Mouse (Mus musculus): ENCODE measurements around the gene H13. TPM values are rescaled to one million over a fixed set of nuclear protein-coding genes. Genes with fewer than 3 reads are reported as not detected.
A peak's percentile ranks its signal among the peaks of the same experiment; 100 is the strongest.

Gene H13
- polyA plus RNA-seq, 2 experiments = 27.4 to 38.1 TPM

DNA sequence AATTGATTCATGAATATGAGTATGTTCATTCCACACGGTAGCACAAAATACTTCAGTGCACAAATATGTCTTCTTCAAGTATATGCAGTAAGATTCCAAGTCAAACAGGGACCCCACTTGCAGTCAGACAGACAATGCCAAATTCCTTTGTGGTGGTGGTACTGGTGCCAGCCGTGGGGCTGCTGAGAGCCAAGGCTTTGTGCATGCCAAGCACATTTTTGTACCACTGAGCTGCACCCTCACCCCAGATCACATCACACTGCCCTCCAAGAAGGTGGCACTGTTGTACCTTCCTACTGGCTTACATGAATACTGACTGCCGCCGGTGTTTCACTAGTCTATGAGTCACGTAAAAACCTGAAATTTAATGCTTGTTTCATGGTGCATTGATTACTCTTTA lies 9.7 kb downstream of the H13 start:
- Histone ChIP-seq H3K9ac (replicated peaks) (no peak overlapping the region), H3K4me2 (ENCODE audit: low read depth) (no peak overlapping the region), H3K36me3 (replicated peaks; ENCODE audit: control insufficient read depth, insufficient read depth, low read depth) (peaks cover 57% of the 10 kb centered on the region), H3K4me1 (replicated peaks; ENCODE audit: control insufficient read depth in 2 of 2, insufficient read depth in 2 of 2, low read length in 1 of 2) (no peaks in the 10 kb centered on the region), H3K9me3 (ENCODE audit: control insufficient read depth, low read length) (no peaks in the 10 kb centered on the region), H3K4me3 (ENCODE audit: insufficient read depth in 1 of 2, low read depth in 2 of 2, low read length in 2 of 2) (no peak overlapping the region), H3K27me3 (ENCODE audit: control insufficient read depth, insufficient read depth, low read length) (no peaks in the 10 kb centered on the region), H3K27ac (no peak overlapping the region)
- ATAC-seq (ENCODE audit: insufficient read depth) (no peak), DNase-seq (ENCODE audit: low read depth in 3 of 3, low spot score in 3 of 3) (no peak)
- no peak for TF ChIP-seq EP300 (IDR thresholded peaks at IDR 0.05; ENCODE audit: low read depth)
- TF ChIP-seq CTCF (IDR thresholded peaks at IDR 0.05; ENCODE audit: low read depth) = no peak
- 76% methylated on average over 5 of the region's 5 CpGs for WGBS (ENCODE audit: insufficient replicate concordance)

DNA sequence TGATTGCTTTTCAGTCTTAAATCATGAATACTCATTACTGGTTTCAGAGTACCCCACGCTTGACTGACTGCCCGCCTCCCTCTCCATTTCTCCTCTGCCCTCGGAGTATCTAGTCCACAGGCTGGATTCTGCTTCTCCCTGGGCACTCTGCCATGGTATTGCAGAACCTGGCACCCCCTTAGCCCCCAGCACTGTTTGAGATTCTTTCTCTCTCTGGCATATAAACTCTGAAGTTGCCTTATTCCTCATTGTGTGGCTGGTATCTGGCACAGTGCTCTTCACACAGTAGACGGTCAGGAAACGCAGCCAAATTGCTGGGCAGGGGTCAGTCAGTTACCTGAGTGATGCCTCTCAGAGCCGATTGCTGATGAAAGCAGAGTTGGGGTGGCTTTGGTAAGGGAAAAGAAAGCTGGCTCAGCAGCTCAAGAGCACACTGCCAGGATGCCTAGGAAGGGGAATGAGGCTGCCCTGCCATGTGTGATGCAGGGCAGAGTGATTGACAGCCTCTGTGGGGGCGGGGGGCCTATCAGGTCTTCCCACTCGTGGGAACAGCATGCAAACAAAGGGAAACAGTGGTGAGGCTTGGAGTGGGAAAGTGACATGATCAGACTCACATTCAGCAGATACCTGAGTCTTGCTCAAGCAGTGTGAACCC lies 10.6 kb downstream of the H13 start:
- H3K9me3 ChIP-seq (ENCODE audit: control insufficient read depth, low read length) = no peaks in the 10 kb centered on the region
- no peak overlapping the region for H3K4me2 ChIP-seq (ENCODE audit: low read depth)
- ATAC-seq (ENCODE audit: insufficient read depth) (no peak), DNase-seq (ENCODE audit: low read depth in 3 of 3, low spot score in 3 of 3) (no peak)
- no peak overlapping the region for H3K9ac ChIP-seq (replicated peaks)
- WGBS (ENCODE audit: insufficient replicate concordance) = 69% methylated on average over 8 of the region's 8 CpGs
- H3K27ac ChIP-seq = no peak overlapping the region
- H3K36me3 ChIP-seq (replicated peaks; ENCODE audit: control insufficient read depth, insufficient read depth, low read depth) = peaks cover 62% of the 10 kb centered on the region
- H3K27me3 ChIP-seq (ENCODE audit: control insufficient read depth, insufficient read depth, low read length) = no peaks in the 10 kb centered on the region
- no peaks in the 10 kb centered on the region for H3K4me1 ChIP-seq (replicated peaks; ENCODE audit: control insufficient read depth in 2 of 2, insufficient read depth in 2 of 2, low read length in 1 of 2)
- no peak overlapping the region for H3K4me3 ChIP-seq (ENCODE audit: insufficient read depth in 1 of 2, low read depth in 2 of 2, low read length in 2 of 2)
- TF ChIP-seq EP300 (IDR thresholded peaks at IDR 0.05; ENCODE audit: low read depth) (no peak), CTCF (IDR thresholded peaks at IDR 0.05; ENCODE audit: low read depth) (no peak)

DNA sequence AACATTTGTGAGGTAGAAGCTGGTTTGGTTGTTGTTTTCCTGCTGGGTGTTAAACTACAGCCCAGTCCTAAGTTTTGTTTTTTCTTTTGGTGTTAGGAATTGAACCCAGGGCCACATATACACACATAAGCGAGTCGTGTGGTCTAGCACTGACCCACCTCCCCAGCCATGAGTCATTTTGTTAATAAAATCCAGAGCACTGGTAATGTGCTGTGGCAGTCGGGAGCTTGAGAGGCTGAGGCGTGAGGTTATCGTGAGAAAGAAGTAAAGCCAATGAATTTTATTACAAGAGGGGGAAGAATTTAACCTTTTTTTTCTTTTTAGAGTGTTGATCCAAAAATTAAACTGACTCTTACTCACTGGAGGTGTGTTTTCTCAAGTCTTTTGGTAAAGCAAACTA lies 13.8 kb downstream of the H13 start:
- Histone ChIP-seq H3K4me1 (replicated peaks; ENCODE audit: control insufficient read depth in 2 of 2, insufficient read depth in 2 of 2, low read length in 1 of 2) (peaks cover 0 to 4% of the 10 kb centered on the region in 2 experiments; a peak in 1 of 4 replicates), H3K4me3 (ENCODE audit: insufficient read depth in 1 of 2, low read depth in 2 of 2, low read length in 2 of 2) (no peak overlapping the region), H3K27ac (no peak overlapping the region), H3K27me3 (ENCODE audit: control insufficient read depth, insufficient read depth, low read length) (no peaks in the 10 kb centered on the region), H3K9me3 (ENCODE audit: control insufficient read depth, low read length) (no peaks in the 10 kb centered on the region), H3K4me2 (ENCODE audit: low read depth) (no peak overlapping the region), H3K36me3 (replicated peaks; ENCODE audit: control insufficient read depth, insufficient read depth, low read depth) (peaks cover 47% of the 10 kb centered on the region), H3K9ac (replicated peaks) (no peak overlapping the region)
- 79% methylated on average over 5 of the region's 5 CpGs for WGBS (ENCODE audit: insufficient replicate concordance)
- ATAC-seq (ENCODE audit: insufficient read depth) (no peak), DNase-seq (ENCODE audit: low read depth in 3 of 3, low spot score in 3 of 3) (no peak)
- TF ChIP-seq EP300 (IDR thresholded peaks at IDR 0.05; ENCODE audit: low read depth) (no peak), CTCF (IDR thresholded peaks at IDR 0.05; ENCODE audit: low read depth) (no peak)

DNA sequence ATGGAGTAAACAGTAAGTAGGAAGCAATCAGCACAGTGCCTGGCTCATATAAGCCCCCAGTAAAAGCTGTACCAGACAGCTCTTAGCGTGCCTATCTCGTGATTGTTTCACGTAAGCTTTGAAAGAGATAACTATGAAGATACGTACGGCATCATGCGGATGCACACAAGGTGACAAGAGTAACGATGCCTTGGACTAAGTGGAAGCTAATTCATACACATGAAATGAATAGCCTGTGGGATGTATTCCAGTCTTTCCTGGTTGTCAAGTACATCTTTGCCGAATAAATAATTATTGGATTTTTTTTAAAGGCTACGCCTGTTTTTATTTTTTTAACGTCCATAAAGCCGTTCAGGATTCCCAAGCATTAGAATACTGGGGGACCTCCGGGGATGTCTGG lies 17.1 kb downstream of the H13 start:
- Histone ChIP-seq H3K4me1 (replicated peaks; ENCODE audit: control insufficient read depth in 2 of 2, insufficient read depth in 2 of 2, low read length in 1 of 2) (peaks cover 0 to 5% of the 10 kb centered on the region in 2 experiments; a peak in 1 of 4 replicates), H3K4me3 (ENCODE audit: insufficient read depth in 1 of 2, low read depth in 2 of 2, low read length in 2 of 2) (peak overlapping the region; percentile 61 to 64), H3K9ac (replicated peaks) (no peak overlapping the region; the same call in 1 of the 2 replicates), H3K4me2 (ENCODE audit: low read depth) (peak overlapping the region; percentile 74), H3K27me3 (ENCODE audit: control insufficient read depth, insufficient read depth, low read length) (no peaks in the 10 kb centered on the region), H3K9me3 (ENCODE audit: control insufficient read depth, low read length) (no peaks in the 10 kb centered on the region), H3K36me3 (replicated peaks; ENCODE audit: control insufficient read depth, insufficient read depth, low read depth) (peaks cover 33% of the 10 kb centered on the region), H3K27ac (peak overlapping the region; percentile 10)
- TF ChIP-seq CTCF (IDR thresholded peaks at IDR 0.05; ENCODE audit: low read depth) (no peak), EP300 (IDR thresholded peaks at IDR 0.05; ENCODE audit: low read depth) (no peak)
- DNase-seq (ENCODE audit: low read depth in 3 of 3, low spot score in 3 of 3) (no peak), ATAC-seq (ENCODE audit: insufficient read depth) (peak; percentile 4; the same call in 1 of the 2 replicates)
- WGBS (ENCODE audit: insufficient replicate concordance) = 52% methylated on average over 12 of the region's 12 CpGs

DNA sequence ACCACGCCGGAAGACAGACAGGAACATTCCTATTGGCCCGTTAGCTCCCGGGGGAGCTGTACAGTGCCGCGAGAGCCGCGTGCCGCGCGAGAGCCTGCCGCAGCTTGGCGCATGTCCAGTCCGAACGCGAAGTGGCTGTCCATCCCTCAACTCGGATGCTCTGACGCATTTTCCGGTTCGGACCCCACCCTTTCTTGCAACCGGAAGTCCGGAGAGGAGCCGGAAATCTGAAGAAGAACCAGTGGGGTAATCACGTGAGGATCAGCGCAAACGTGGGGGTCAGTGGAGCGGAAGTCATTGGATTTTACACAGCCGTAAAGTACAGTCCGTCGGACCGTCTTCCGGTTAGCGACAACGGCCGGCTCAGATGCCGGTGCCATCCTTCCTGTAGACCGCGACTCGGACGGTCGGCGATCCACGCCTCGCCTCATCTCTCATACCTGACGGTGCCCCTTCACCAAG lies 17.6 kb downstream of the H13 start, which contains the start of gene Mcts2:
Gene Mcts2, plus strand, starts transcription at position 230 of the 462 bp plus-strand sequence.
- H3K27me3 ChIP-seq (ENCODE audit: control insufficient read depth, insufficient read depth, low read length) = no peaks in the 10 kb centered on the region
- peak within 1 kb of the TSS; percentile 74 for H3K4me2 ChIP-seq (ENCODE audit: low read depth)
- peak within 1 kb of the TSS; percentile 61 to 64 for H3K4me3 ChIP-seq (ENCODE audit: insufficient read depth in 1 of 2, low read depth in 2 of 2, low read length in 2 of 2)
- H3K9me3 ChIP-seq (ENCODE audit: control insufficient read depth, low read length) = no peaks in the 10 kb centered on the region
- TF ChIP-seq EP300 (IDR thresholded peaks at IDR 0.05; ENCODE audit: low read depth) (peak; percentile 40; the same call in 1 of the 2 replicates), CTCF (IDR thresholded peaks at IDR 0.05; ENCODE audit: low read depth) (no peak)
- 43% methylated on average over 45 of the region's 45 CpGs for WGBS (ENCODE audit: insufficient replicate concordance)
- peak; percentile 88 to 93 (median 89) for DNase-seq (ENCODE audit: low read depth in 3 of 3, low spot score in 3 of 3)
- peak within 1 kb of the TSS; percentile 19 for H3K27ac ChIP-seq
- H3K9ac ChIP-seq (replicated peaks) = peak within 1 kb of the TSS; percentile 54
- ATAC-seq (ENCODE audit: insufficient read depth) = peak; percentile 97
- H3K36me3 ChIP-seq (replicated peaks; ENCODE audit: control insufficient read depth, insufficient read depth, low read depth) = peaks cover 30% of the 10 kb centered on the region
- H3K4me1 ChIP-seq (replicated peaks; ENCODE audit: control insufficient read depth in 2 of 2, insufficient read depth in 2 of 2, low read length in 1 of 2) = peaks cover 0 to 5% of the 10 kb centered on the region in 2 experiments; a peak in 1 of 4 replicates

Measured in liver, embryonic 14.5 days (tissue).